Mouse (Mus musculus) neural tube, embryonic 13.5 days (tissue): ENCODE data around the gene Tmed10. TPM values are rescaled to one million over a fixed set of nuclear protein-coding genes. Genes with fewer than 3 reads are reported as not detected.

ENCODE experiments used
- ATAC-seq: fragments of 200-750 bp; cut with Nextera tagmentation; 2 replicates; pipeline ENCODE4 v1.8.0; 2017; ENCODE audit warnings: low read depth, mild to moderate bottlenecking, moderate TSS enrichment, moderate library complexity
- H3K27ac ChIP-seq: fragments of 300-500 bp; sonication (generic); replicated peaks from 2 replicates; pipeline ENCODE4 v1.5.1; 2015; ENCODE audit warnings: moderate library complexity, mild to moderate bottlenecking, inconsistent platforms
- H3K27me3 ChIP-seq: fragments of 300-500 bp; sonication (generic); 2 replicates; pipeline ENCODE4 v1.6.1; 2015; ENCODE audit warnings: mild to moderate bottlenecking, inconsistent platforms
- H3K36me3 ChIP-seq: fragments of 300-500 bp; sonication (generic); 2 replicates; pipeline ENCODE4 v1.6.1; 2015; ENCODE audit warnings: mild to moderate bottlenecking, inconsistent platforms
- H3K4me1 ChIP-seq: fragments of 300-500 bp; sonication (generic); replicated peaks from 2 replicates; pipeline ENCODE4 v1.6.1; 2015; ENCODE audit warnings: inconsistent platforms
- H3K4me2 ChIP-seq: fragments of 300-500 bp; sonication (generic); 2 replicates; pipeline ENCODE4 v1.6.1; 2015; ENCODE audit warnings: inconsistent platforms, mild to moderate bottlenecking, moderate library complexity
- H3K4me3 ChIP-seq: fragments of 300-500 bp; sonication (generic); 2 replicates; pipeline ENCODE4 v1.5.1; 2015; ENCODE audit warnings: mild to moderate bottlenecking, inconsistent platforms
- H3K9ac ChIP-seq: fragments of 300-500 bp; sonication (generic); 2 replicates; pipeline ENCODE4 v1.6.1; 2015; ENCODE audit warnings: moderate library complexity, mild to moderate bottlenecking, inconsistent platforms
- H3K9me3 ChIP-seq: fragments of 300-500 bp; sonication (generic); 2 replicates; pipeline ENCODE4 v1.6.1; 2016; ENCODE audit warnings: inconsistent platforms
- WGBS: fragments of 180-500 bp; shearing (Covaris S2); methylation state at CpG from one replicate; pipeline ENCODE4 v1.1.7; 2015; 5-methylcytosine and 5-hydroxymethylcytosine counted together
- polyA plus RNA-seq: library from polyadenylated mRNA; unstranded; fragments of >200 nt; fragmentation: Nextera tagmentation; extraction: Ambion mirVana; gene quantifications from 2 replicates; pipeline ENCODE4 v1.2.1, GENCODE M21; 2015

Tmed10 gene
- polyA plus RNA-seq = 231 TPM in 2 replicates

DNA sequence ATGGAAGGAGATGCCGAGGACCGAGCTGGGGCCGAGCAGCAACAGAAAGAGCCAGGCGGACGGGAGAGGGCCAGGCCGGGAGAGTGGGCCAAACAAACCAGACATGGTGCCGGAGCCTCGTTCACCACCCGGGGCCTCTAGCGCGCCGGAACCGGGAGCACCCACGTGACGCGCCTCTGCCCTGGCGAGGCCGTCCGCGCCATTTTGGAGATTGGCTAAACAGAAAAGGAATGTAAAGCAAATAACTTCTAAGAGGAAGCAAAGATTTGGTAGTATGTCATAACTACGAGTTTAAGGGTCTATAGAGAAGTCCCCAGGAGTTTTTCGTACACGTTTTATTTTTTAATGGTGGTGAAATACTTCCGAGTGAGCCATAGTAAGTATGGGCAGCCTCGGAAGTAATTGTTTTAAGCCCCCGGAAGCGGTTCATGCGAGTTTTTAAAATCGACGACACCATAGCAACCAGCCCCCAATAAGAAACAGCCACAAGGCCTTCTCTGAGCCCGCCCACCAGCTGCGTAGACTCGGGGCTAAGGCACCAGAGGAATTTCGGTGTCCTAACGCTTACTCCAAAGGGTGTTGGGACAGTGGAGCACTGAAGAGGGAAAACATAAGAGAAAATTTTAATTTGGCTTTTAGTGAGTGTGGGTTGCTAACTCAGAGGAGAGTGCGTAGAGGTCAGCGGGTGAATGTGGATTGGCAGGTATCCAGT, at the start of gene Tmed10:
Gene Tmed10 (minus strand): TSS at position 287 of the 712 bp plus-strand sequence.
- H3K36me3 ChIP-seq = no peaks in the 10 kb centered on the region
- peaks cover 48% of the 10 kb centered on the region for H3K4me1 ChIP-seq
- peak within 1 kb of the TSS; percentile 89 for H3K4me2 ChIP-seq
- no peaks in the 10 kb centered on the region for H3K9me3 ChIP-seq
- WGBS = under 1% methylated on average over 37 of the region's 37 CpGs
- H3K27me3 ChIP-seq = no peaks in the 10 kb centered on the region
- H3K9ac ChIP-seq = peak within 1 kb of the TSS; percentile 94
- H3K27ac ChIP-seq = peak within 1 kb of the TSS; percentile 83
- H3K4me3 ChIP-seq = peak within 1 kb of the TSS; percentile 94
- peak; percentile 96 for ATAC-seq

DNA sequence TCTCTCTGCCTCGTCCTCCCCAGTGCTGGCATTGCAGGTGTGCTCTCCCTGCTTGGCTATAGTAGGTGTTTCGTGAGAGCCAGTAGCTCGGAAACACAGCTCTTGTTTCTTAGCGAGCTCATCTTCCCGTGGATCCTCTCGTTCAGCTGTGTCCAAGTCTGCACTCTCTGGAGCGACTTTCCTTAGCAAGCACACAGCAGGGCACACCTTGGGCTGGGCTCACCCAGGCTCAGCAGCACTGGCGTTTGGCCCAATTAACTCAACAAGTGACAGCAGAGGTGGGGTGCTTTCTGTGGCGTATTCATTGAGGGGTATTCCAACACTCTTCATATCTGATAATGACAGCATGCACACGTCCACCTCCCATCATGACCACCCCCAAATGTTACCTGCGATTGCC, 48.6 kb upstream of the Tmed10 start:
- H3K27me3 ChIP-seq = no peaks in the 10 kb centered on the region
- H3K9ac ChIP-seq = no peak overlapping the region
- no peak overlapping the region for H3K4me3 ChIP-seq
- no peaks in the 10 kb centered on the region for H3K9me3 ChIP-seq
- no peak overlapping the region for H3K4me2 ChIP-seq
- no peaks in the 10 kb centered on the region for H3K4me1 ChIP-seq
- no peak overlapping the region for H3K27ac ChIP-seq
- no peaks in the 10 kb centered on the region for H3K36me3 ChIP-seq
- 82% methylated on average over 11 of the region's 11 CpGs for WGBS
- no peak for ATAC-seq

DNA sequence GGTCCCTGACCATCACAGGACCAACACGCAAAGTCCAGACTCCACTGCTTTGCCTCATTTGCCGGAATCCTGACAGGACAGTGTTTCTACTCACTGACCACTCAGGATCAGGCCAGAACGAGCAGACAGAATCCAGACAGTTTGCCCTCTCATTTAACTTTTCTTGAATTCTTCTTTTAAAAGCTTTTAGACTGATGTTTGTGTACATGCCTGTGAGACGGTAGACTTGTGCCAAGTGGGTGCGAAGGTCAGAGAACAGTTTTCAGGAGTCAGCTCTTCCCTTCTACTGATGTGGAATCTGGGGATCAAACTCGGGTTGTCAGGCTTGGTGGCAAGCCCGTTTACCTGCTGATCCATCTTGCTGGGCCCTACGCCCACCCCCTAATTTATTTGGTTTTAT, 47.9 kb upstream of the Tmed10 start:
- no peak overlapping the region for H3K27ac ChIP-seq
- no peaks in the 10 kb centered on the region for H3K36me3 ChIP-seq
- no peak overlapping the region for H3K4me3 ChIP-seq
- no peaks in the 10 kb centered on the region for H3K27me3 ChIP-seq
- 86% methylated on average over 8 of the region's 8 CpGs for WGBS
- no peak overlapping the region for H3K4me2 ChIP-seq
- ATAC-seq = no peak
- H3K4me1 ChIP-seq = no peaks in the 10 kb centered on the region
- no peak overlapping the region for H3K9ac ChIP-seq
- H3K9me3 ChIP-seq = no peaks in the 10 kb centered on the region

DNA sequence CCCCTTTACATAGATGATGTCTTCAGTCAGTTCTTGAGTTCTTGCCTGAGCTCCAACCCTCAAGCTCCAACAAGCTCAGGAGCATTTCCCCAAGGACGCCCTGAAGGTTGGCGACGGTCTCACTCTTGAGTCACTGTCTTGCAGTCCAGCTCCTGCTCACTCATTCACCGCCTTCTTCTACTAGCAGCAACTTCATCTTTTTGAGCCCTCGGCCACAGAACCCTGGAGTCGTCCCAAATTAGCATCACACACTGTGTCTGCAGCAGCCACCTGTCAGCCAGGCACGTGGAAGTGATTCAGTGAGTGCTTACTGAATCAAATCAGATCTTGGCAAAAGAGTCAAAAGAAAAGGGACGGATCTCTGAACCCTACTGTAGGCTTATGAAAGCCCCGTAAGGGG, 46.3 kb upstream of the Tmed10 start:
- Histone ChIP-seq H3K27me3 (no peaks in the 10 kb centered on the region), H3K4me3 (no peak overlapping the region), H3K9ac (no peak overlapping the region), H3K4me1 (no peaks in the 10 kb centered on the region), H3K36me3 (no peaks in the 10 kb centered on the region), H3K4me2 (no peak overlapping the region), H3K27ac (no peak overlapping the region), H3K9me3 (no peaks in the 10 kb centered on the region)
- ATAC-seq = no peak
- WGBS = 76% methylated on average over 9 of the region's 9 CpGs

DNA sequence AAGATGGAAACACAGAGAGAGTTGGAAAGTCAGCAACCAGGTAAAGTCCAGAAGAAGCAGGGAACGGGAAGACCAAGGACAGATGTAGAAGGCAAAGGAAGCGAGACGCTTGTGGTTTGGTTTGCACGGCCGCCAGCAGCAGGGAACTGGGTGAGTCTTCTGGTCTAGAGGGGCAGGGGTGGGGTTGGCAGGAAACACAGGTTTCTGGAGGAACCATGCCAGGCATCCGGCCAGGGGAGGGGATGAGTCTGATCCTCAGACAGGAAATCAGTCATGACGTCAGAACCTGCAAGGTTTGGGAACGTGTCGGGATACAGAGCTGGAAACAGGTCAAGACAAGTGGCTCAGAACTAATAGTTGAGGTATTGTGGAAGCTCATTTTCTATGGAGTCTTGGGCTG, 43.2 kb upstream of the Tmed10 start:
- WGBS = 85% methylated on average over 9 of the region's 9 CpGs
- ATAC-seq = no peak
- Histone ChIP-seq H3K36me3 (no peaks in the 10 kb centered on the region), H3K27me3 (no peaks in the 10 kb centered on the region), H3K4me1 (no peaks in the 10 kb centered on the region), H3K4me3 (no peak overlapping the region), H3K27ac (no peak overlapping the region), H3K9ac (no peak overlapping the region), H3K4me2 (no peak overlapping the region), H3K9me3 (peaks cover 5% of the 10 kb centered on the region; the same call in 1 of the 2 replicates)

DNA sequence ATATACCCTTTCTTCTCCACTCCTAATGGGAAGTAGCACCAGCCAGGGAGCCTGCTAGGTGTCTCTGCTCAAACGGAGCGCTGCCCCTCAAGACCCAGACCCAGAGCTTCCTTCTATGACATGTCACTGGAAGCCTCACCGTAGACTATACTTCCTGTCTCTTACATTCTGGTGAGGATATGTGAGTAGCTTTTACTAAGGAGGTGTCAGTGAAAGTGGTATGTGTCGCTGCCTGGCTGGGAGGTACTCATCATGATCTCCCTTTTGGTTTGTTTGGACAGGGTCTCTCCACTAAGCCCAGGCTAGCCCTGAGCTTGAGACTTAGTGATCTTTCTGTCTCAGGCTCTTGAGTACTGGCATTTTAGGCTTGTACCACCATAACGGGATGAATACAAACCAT, 41.7 kb upstream of the Tmed10 start:
- Histone ChIP-seq H3K27me3 (no peaks in the 10 kb centered on the region), H3K4me1 (no peaks in the 10 kb centered on the region), H3K4me3 (no peak overlapping the region), H3K36me3 (no peaks in the 10 kb centered on the region), H3K9me3 (peaks cover 8% of the 10 kb centered on the region; the same call in 1 of the 2 replicates), H3K9ac (no peak overlapping the region), H3K4me2 (no peak overlapping the region), H3K27ac (no peak overlapping the region)
- ATAC-seq = no peak
- WGBS = 83% methylated on average over 5 of the region's 5 CpGs

DNA sequence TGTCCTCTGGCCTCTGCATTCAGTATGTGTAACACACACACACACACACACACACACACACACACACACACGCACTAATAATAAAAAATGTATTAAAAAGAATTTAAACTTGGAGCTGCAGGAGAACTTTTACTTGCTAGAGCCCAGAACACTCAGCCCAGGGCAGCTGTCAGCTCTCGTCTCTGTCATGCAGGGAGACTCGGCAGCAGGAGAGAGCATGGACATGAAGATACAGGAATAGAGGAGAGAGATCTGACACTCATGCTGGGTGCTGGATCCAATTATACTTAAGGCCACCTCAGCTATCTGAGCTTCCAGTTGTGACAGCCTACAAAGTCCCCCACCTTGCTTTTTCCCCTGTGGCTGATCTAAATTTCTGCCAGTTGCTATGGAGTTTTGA, 41.2 kb upstream of the Tmed10 start:
- peaks cover 8% of the 10 kb centered on the region; the same call in 1 of the 2 replicates for H3K9me3 ChIP-seq
- H3K9ac ChIP-seq = no peak overlapping the region
- 90% methylated on average over 3 of the region's 3 CpGs for WGBS
- no peak overlapping the region for H3K4me2 ChIP-seq
- H3K4me1 ChIP-seq = no peaks in the 10 kb centered on the region
- ATAC-seq = no peak
- H3K27ac ChIP-seq = no peak overlapping the region
- H3K27me3 ChIP-seq = no peaks in the 10 kb centered on the region
- no peaks in the 10 kb centered on the region for H3K36me3 ChIP-seq
- H3K4me3 ChIP-seq = no peak overlapping the region

DNA sequence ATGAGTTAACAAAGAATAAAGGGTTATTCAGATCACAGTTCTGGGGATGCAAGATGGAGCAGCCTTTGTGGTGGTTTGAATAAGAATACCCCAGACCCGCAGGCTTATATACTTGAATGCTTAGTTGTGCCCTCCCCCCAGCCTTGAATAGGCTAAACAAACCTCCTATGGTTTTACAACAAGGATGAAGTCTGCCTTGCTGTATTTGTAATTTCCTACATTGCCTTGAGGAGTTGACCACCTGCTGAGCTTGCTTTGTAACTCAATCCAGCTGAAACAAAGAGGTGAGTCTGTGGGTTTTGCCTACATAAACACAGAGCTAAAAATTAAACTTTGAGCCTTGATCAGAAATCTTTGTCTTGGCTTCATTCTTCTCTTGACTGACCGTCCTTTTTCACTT, 36.5 kb upstream of the Tmed10 start:
- Histone ChIP-seq H3K4me2 (no peak overlapping the region), H3K9me3 (peaks cover 8% of the 10 kb centered on the region; the same call in 1 of the 2 replicates), H3K9ac (no peak overlapping the region), H3K36me3 (no peaks in the 10 kb centered on the region), H3K27ac (no peak overlapping the region), H3K4me3 (no peak overlapping the region), H3K4me1 (no peaks in the 10 kb centered on the region), H3K27me3 (no peaks in the 10 kb centered on the region)
- ATAC-seq = no peak
- 29% methylated on average over 2 of the region's 2 CpGs for WGBS

DNA sequence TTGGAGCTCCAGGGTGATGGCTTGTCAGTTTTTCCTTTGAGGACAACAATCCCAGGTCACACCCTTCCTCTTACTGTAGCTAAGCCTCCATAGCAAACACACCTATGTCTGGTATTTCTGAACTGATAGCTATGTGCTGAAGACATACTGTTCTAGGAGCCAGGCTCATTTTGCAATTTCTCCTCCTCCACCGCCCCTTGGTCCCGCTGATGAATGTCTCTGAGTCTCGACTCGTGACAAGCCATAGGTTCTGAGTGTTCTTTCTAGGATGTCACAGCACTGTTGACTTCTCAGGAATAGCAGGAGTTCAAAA, 23.3 kb upstream of the Tmed10 start:
- no peaks in the 10 kb centered on the region for H3K36me3 ChIP-seq
- no peaks in the 10 kb centered on the region for H3K4me1 ChIP-seq
- WGBS = 91% methylated on average over 4 of the region's 4 CpGs
- no peaks in the 10 kb centered on the region for H3K9me3 ChIP-seq
- no peak overlapping the region for H3K9ac ChIP-seq
- H3K27ac ChIP-seq = no peak overlapping the region
- no peak overlapping the region for H3K4me3 ChIP-seq
- no peaks in the 10 kb centered on the region for H3K27me3 ChIP-seq
- no peak overlapping the region for H3K4me2 ChIP-seq
- ATAC-seq = no peak

DNA sequence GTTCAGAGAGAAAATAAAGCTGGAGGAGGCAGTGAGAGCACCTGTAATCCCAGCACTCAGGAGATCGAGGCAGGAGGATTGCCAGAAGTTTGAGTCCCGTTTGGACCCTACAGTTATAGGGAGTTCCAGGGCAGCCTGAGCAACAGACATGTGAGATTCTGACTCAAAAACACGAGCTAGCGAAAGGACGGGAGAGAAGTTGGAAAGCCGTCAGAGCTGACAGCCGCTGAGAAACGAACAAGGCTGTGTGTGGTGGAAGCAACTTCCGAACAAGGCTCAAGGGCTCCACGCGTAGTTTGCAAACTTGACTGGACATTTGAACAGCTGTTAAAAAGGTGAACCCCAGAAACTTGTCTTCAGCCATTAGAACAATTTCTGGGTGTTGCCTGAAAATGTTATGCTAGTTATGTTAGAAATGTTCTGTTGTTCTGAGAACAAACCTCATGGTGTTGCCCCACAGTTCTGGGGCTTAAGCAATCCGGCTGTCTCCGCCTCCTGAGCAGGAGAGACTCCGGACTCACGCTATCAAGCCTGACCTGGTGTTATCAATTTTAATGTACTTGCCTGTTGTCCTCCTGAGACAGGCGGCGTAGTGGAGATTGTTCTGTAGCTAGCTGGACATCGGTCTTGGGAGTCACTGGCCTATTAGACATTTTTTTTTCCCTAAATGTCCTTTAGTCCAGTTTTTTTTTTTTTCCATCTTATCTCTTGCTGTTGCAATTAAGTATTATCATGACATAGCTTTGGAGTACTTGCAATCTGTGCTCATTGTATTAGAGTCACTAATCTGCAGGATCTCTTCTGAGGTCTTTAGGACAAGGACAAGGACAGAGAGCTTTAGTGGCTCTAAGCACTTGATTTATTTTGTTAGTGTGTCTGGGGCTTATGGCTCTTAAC, 22.7 kb upstream of the Tmed10 start:
- no peak overlapping the region for H3K4me2 ChIP-seq
- H3K4me1 ChIP-seq = no peaks in the 10 kb centered on the region
- no peaks in the 10 kb centered on the region for H3K36me3 ChIP-seq
- no peak for ATAC-seq
- H3K27me3 ChIP-seq = no peaks in the 10 kb centered on the region
- H3K9me3 ChIP-seq = no peaks in the 10 kb centered on the region
- no peak overlapping the region for H3K4me3 ChIP-seq
- no peak overlapping the region for H3K9ac ChIP-seq
- 83% methylated on average over 18 of the region's 18 CpGs for WGBS
- no peak overlapping the region for H3K27ac ChIP-seq

DNA sequence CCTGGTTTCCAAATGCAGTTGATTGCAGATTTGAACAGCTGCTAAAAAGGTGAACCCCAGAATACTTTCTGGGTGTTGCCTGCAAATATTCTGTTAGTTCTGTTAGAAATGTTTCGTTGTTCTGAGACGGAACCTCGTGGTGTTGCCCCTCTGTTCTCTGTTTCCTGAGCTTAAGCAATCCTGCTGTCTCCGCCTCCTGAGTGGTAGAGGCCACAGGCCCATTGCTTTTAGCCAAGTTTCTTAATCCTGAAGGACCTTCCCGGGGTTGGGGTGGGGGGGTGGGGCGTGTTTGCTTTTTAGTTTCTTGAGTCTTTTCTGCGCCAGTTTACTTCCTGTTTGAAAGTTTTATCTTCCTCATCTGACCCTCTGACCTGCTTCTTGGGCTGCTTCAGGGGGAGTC, 19.3 kb upstream of the Tmed10 start:
- no peak for ATAC-seq
- 73% methylated on average over 7 of the region's 7 CpGs for WGBS
- H3K27me3 ChIP-seq = no peaks in the 10 kb centered on the region

DNA sequence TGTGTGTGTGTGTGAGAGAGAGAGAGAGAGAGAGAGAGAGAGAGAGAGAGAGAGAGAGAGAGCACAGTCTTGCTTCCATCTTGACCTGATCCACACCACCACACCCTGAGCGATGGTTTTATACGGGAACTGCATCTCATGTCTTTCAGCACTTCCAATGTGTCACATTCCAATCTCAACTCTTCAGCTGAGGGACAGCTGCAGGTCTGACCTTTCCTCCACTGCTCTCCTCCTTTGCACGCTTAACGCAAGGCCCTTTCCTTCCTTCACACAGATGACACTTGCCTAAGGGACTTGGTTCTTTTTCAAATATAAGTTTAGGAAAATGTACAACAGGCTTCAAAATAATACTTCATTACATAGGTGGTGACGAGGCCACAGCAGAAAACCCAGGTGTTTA, 18.9 kb upstream of the Tmed10 start:
- no peaks in the 10 kb centered on the region for H3K27me3 ChIP-seq
- no peak overlapping the region for H3K27ac ChIP-seq
- H3K9me3 ChIP-seq = no peaks in the 10 kb centered on the region
- no peak overlapping the region for H3K9ac ChIP-seq
- no peak overlapping the region for H3K4me3 ChIP-seq
- WGBS = 91% methylated on average over 5 of the region's 5 CpGs
- no peak for ATAC-seq
- no peaks in the 10 kb centered on the region for H3K36me3 ChIP-seq
- H3K4me1 ChIP-seq = no peaks in the 10 kb centered on the region
- H3K4me2 ChIP-seq = no peak overlapping the region

More for the DNA sequence above, 19.3 kb upstream of the Tmed10 start:
- Histone ChIP-seq H3K9ac (no peak overlapping the region), H3K4me1 (no peaks in the 10 kb centered on the region), H3K36me3 (no peaks in the 10 kb centered on the region), H3K4me3 (no peak overlapping the region), H3K9me3 (no peaks in the 10 kb centered on the region), H3K27ac (no peak overlapping the region), H3K4me2 (no peak overlapping the region)
